Mouse (Mus musculus) liver, postnatal 0 days (tissue): Measurements from ENCODE around the gene Pde4d. TPM values are rescaled to one million over a fixed set of nuclear protein-coding genes. Genes with fewer than 3 reads are reported as not detected.

Experiments
- ATAC-seq: fragments of 200-750 bp; cut with Nextera tagmentation; 2 replicates; pipeline ENCODE4 v1.8.0; 2017; ENCODE audit warnings: mild to moderate bottlenecking, moderate library complexity
- DNase-seq: peaks from one replicate; pipeline ENCODE4 v3.0.0-alpha.2; 2016
- H3K27ac ChIP-seq: fragments of 300-500 bp; sonication (generic); 2 replicates; pipeline ENCODE4 v1.5.1; 2014; ENCODE audit warnings: antibody characterized with exemption, moderate library complexity, mild to moderate bottlenecking, low read depth
- H3K27me3 ChIP-seq: fragments of 300-500 bp; sonication (generic); 2 replicates; pipeline ENCODE4 v1.6.1; 2014; ENCODE audit warnings: low read length, control low read depth, mixed read lengths; ENCODE audit not compliant: insufficient read depth
- H3K36me3 ChIP-seq: fragments of 300-500 bp; sonication (generic); replicated peaks from 2 replicates; pipeline ENCODE4 v1.6.1; 2014; ENCODE audit warnings: mild to moderate bottlenecking, control low read depth, low read length, moderate library complexity, mixed read lengths; ENCODE audit not compliant: insufficient read depth
- H3K4me1 ChIP-seq: fragments of 300-500 bp; sonication (generic); 2 replicates; pipeline ENCODE4 v1.6.1; 2014; ENCODE audit warnings: antibody characterized with exemption, mild to moderate bottlenecking, control low read depth; ENCODE audit not compliant: insufficient read depth
- H3K4me2 ChIP-seq: fragments of 300-500 bp; sonication (generic); 2 replicates; pipeline ENCODE4 v1.6.1; 2014; ENCODE audit warnings: low read depth, mild to moderate bottlenecking, low read length, moderate library complexity, mixed read lengths
- H3K4me3 ChIP-seq: fragments of 300-500 bp; sonication (generic); 2 replicates; pipeline ENCODE4 v1.5.1; 2014; ENCODE audit warnings: low read depth, low read length
- H3K9ac ChIP-seq: fragments of 300-500 bp; sonication (generic); replicated peaks from 2 replicates; pipeline ENCODE4 v1.6.1; 2014; ENCODE audit warnings: mild to moderate bottlenecking, moderate library complexity
- H3K9me3 ChIP-seq: fragments of 300-500 bp; sonication (generic); 2 replicates; pipeline ENCODE4 v1.6.1; 2016; ENCODE audit warnings: mild to moderate bottlenecking, control low read depth, low read length, mixed read lengths
- CTCF ChIP-seq: sonication (generic); IDR thresholded peaks from 2 replicates; pipeline ENCODE4 v1.5.1; 2016; ENCODE audit warnings: antibody characterized with exemption, low read depth
- EP300 ChIP-seq: IDR thresholded peaks from 2 replicates; pipeline ENCODE4 v1.6.1; 2016; ENCODE audit warnings: antibody characterized with exemption, low read depth, mild to moderate bottlenecking
- WGBS: fragments of 180-500 bp; shearing (Covaris S2); extraction: QIAGEN DNeasy Blood & Tissue Kit; methylation state at CpG from one replicate; pipeline ENCODE4 v1.1.7; 2014; ENCODE audit not compliant: insufficient replicate concordance; 5-methylcytosine and 5-hydroxymethylcytosine counted together
- polyA plus RNA-seq: library from polyadenylated mRNA; unstranded; fragments of >200 nt; fragmentation: Nextera tagmentation; extraction: Ambion mirVana; gene quantifications from 2 replicates; pipeline ENCODE4 v1.2.1, GENCODE M21; 2015

Gene Pde4d
- polyA plus RNA-seq, 1 experiment from 2014 or later = 6.1 TPM

- H3K36me3 ChIP-seq = no peaks in the 10 kb centered on the region
- no peak overlapping the region for H3K9ac ChIP-seq
- DNase-seq (no peak), ATAC-seq (no peak)
- no peak overlapping the region for H3K4me3 ChIP-seq
- no peaks in the 10 kb centered on the region for H3K27me3 ChIP-seq
- H3K4me2 ChIP-seq = no peak overlapping the region
- no peaks in the 10 kb centered on the region for H3K9me3 ChIP-seq
- no peaks in the 10 kb centered on the region for H3K4me1 ChIP-seq
- H3K27ac ChIP-seq = no peak overlapping the region
- TF ChIP-seq EP300 (no peak), CTCF (no peak)
- WGBS = 57% methylated on average over 8 of the region's 8 CpGs
Measured at GRCm38 (mm10) chr13:109388626-109389220, 939.0 kb downstream of the Pde4d start.

GRCm38 (mm10) chr13:109402396-109402795 is 952.6 kb downstream of the Pde4d start:
- H3K27me3 ChIP-seq = no peaks in the 10 kb centered on the region
- TF ChIP-seq EP300 = no peak
- TF ChIP-seq CTCF = no peak
- no peaks in the 10 kb centered on the region for H3K36me3 ChIP-seq
- H3K4me1 ChIP-seq = no peaks in the 10 kb centered on the region
- no peak for DNase-seq
- no peaks in the 10 kb centered on the region for H3K9me3 ChIP-seq
- no peak overlapping the region for H3K27ac ChIP-seq
- no peak for ATAC-seq
- 79% methylated on average over 4 of the region's 4 CpGs for WGBS
- no peak overlapping the region for H3K4me3 ChIP-seq
- H3K4me2 ChIP-seq = no peak overlapping the region
- H3K9ac ChIP-seq = no peak overlapping the region

- Histone ChIP-seq H3K4me1 (no peaks in the 10 kb centered on the region), H3K27ac (no peak overlapping the region), H3K4me2 (no peak overlapping the region), H3K27me3 (no peaks in the 10 kb centered on the region), H3K9ac (no peak overlapping the region), H3K9me3 (no peaks in the 10 kb centered on the region), H3K4me3 (no peak overlapping the region), H3K36me3 (no peaks in the 10 kb centered on the region)
- ATAC-seq (no peak), DNase-seq (no peak)
- TF ChIP-seq CTCF (no peak), EP300 (no peak)
- WGBS = 65% methylated on average over 2 of the region's 2 CpGs
Measured at GRCm38 (mm10) chr13:109402936-109403335, 953.2 kb downstream of the Pde4d start.

GRCm38 (mm10) chr13:109406341-109406740 is 956.6 kb downstream of the Pde4d start:
- Histone ChIP-seq H3K4me1 (no peaks in the 10 kb centered on the region), H3K9me3 (no peaks in the 10 kb centered on the region), H3K4me2 (no peak overlapping the region), H3K27me3 (no peaks in the 10 kb centered on the region), H3K27ac (no peak overlapping the region), H3K4me3 (no peak overlapping the region), H3K36me3 (no peaks in the 10 kb centered on the region), H3K9ac (no peak overlapping the region)
- DNase-seq (no peak), ATAC-seq (no peak)
- 77% methylated on average over 8 of the region's 8 CpGs for WGBS
- TF ChIP-seq EP300 = no peak
- no peak for TF ChIP-seq CTCF

GRCm38 (mm10) chr13:109407371-109407770 is 957.6 kb downstream of the Pde4d start:
- no peaks in the 10 kb centered on the region for H3K4me1 ChIP-seq
- H3K27me3 ChIP-seq = no peaks in the 10 kb centered on the region
- no peaks in the 10 kb centered on the region for H3K36me3 ChIP-seq
- DNase-seq (no peak), ATAC-seq (no peak)
- WGBS = 80% methylated on average over 3 of the region's 3 CpGs
- H3K9me3 ChIP-seq = no peaks in the 10 kb centered on the region
- H3K27ac ChIP-seq = no peak overlapping the region
- H3K4me2 ChIP-seq = no peak overlapping the region
- no peak overlapping the region for H3K4me3 ChIP-seq
- TF ChIP-seq EP300 (no peak), CTCF (no peak)
- H3K9ac ChIP-seq = no peak overlapping the region

- Histone ChIP-seq H3K27me3 (no peaks in the 10 kb centered on the region), H3K36me3 (no peaks in the 10 kb centered on the region), H3K27ac (no peak overlapping the region), H3K4me3 (no peak overlapping the region), H3K4me1 (no peaks in the 10 kb centered on the region), H3K9ac (no peak overlapping the region), H3K4me2 (no peak overlapping the region), H3K9me3 (no peaks in the 10 kb centered on the region)
- ATAC-seq (no peak), DNase-seq (no peak)
- TF ChIP-seq EP300 = no peak
- no peak for TF ChIP-seq CTCF
- WGBS = 82% methylated on average over 3 of the region's 3 CpGs
Measured at GRCm38 (mm10) chr13:109420426-109420825, 970.7 kb downstream of the Pde4d start.

- TF ChIP-seq CTCF = no peak
- TF ChIP-seq EP300 = no peak
- 53% methylated on average over 2 of the region's 2 CpGs for WGBS
Measured at GRCm38 (mm10) chr13:109424906-109425305, 975.2 kb downstream of the Pde4d start.

More at GRCm38 (mm10) chr13:109424906-109425305, 975.2 kb downstream of the Pde4d start:
- no peak overlapping the region for H3K4me3 ChIP-seq
- H3K4me2 ChIP-seq = no peak overlapping the region
- ATAC-seq (no peak), DNase-seq (no peak)
- H3K9ac ChIP-seq = no peak overlapping the region
- no peaks in the 10 kb centered on the region for H3K9me3 ChIP-seq
- no peaks in the 10 kb centered on the region for H3K4me1 ChIP-seq
- no peak overlapping the region for H3K27ac ChIP-seq
- no peaks in the 10 kb centered on the region for H3K36me3 ChIP-seq
- no peaks in the 10 kb centered on the region for H3K27me3 ChIP-seq
